Mouse (Mus musculus): ENCODE results near the gene Foxl1.

Foxl1 gene

DNA sequence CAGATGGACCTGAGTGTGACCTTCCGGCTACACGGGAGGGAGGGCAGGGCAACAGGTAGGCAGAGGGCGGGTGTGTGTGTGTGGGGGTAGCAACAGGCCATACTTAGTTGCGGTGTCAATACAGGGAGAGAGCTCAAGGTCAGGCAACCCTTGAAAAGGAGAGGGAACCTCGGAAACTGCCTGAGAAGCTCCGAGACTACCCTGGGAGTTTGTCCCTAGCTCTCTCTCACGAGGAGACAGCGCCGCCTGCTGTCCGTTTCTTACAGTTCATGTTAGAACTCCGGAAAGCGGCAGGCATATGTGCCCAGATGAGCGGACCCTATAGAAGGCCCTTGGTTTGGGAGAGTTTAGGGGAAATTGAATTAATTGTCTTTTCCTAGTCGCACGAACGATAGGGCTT lies 35.1 kb upstream of the Foxl1 start:
- DNase-seq (ENCODE audit: low read depth, low spot score), result peak; percentile 84

DNA sequence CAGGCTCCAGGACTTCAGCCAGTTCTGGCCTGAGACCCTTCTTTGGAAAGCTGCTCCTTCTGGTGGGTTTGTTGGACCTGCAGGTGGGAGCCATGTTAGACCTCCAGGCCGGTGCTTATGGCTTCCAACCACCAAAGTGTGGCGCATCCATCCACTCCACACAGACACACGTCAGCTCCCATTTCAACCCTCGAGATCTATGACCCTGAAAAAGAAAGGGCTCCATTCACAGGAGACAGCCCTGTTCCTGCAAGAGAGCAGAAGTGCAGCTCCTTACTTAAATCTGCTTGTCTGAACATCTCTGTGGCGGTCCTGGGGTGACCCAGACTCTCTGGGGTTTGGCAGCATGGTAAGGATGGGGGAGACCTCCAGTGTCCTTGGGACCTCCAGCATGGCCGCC lies 34.2 kb upstream of the Foxl1 start:
- DNase-seq (ENCODE audit: low read depth, low spot score), result no peak

DNA sequence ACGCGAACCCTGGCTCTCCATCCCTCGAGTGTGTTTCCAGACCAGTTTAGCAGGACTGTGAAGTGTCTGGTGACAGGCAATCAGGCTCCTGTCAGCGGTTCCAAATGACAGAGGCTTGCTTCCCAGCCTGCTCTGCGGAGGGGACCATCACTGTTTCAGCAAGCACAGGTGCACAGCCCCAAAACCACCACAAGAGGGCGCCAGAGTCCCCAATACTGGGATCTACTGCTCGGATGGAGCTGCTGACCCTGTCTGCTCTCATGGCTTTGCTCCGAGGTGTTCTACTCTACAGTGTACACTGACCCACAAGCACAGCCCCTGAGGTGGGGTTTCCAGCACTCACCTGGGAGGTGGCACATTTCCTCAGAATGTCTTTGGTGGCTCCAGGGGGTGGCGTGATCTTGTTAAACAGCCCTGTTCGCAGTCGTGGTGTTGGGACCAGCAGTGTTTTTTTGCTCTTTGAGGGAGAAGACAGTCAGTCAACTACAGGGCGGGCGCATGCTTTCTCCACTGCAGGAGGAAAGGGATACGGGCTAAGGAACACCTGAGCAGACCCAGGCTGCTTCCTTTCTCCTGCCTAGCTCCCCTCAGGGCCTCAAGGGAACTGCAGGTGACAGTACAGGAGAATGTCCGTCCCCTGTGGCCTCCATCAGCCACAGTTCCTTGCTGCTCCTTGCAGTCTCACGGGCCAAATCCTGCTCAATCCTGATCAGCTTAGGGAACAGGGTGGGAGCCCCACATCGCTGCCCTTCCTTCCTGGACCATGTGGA lies 23.5 kb upstream of the Foxl1 start:
- DNase-seq (ENCODE audit: low read depth, low spot score), result peak; percentile 79

DNA sequence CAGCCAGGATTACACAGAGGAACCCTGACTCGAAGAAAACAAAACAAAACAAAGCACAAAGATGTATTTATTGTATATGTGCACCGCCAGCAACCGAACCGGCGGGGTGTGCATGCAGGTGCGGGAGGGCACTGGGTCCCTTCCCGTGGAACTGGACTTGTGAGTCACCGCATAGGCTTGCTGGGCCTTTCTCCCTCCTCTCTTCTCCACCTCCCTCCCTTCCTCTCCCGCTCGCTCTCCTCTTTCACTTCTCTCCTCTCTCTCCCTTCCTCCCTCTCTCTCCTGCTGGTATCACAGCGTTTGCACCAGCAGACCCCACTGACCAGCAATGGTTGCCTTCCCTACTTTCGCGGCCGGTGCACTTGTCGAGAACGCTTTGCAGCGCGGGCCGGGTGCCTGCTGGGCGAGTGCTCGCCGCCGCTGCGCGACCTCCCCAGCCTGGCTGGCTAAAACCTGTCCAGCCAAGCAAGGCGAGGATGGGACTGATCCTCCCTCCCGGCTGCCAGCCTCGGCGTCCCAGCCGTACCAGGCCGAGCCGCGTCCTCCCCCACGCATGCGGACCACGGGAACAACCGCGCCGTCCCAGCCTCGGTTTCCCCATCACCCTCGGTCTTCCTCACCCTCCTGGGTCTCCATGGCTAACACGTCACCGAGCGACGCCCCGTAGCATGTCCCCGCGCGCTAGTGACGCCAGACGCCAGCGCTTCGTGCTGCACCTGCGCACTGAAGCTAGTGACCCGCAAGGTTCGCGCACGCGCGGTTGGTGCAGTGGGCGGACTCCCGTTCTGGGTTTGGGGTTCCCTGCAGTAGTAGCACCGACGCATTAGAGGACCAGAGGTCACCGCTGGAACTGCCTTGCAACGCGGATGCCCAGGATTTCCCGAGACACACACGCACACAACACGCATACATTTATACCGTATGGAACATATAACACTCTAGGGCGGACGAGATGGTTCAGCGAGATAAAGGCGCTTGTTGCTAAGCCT lies 19.8 kb upstream of the Foxl1 start, which contains the start of gene Mthfsd:
TSS of gene Mthfsd (minus strand) at position 725 of the 989 bp plus-strand sequence.
- DNase-seq (ENCODE audit: low read depth, low spot score), result peak; percentile 95

DNA sequence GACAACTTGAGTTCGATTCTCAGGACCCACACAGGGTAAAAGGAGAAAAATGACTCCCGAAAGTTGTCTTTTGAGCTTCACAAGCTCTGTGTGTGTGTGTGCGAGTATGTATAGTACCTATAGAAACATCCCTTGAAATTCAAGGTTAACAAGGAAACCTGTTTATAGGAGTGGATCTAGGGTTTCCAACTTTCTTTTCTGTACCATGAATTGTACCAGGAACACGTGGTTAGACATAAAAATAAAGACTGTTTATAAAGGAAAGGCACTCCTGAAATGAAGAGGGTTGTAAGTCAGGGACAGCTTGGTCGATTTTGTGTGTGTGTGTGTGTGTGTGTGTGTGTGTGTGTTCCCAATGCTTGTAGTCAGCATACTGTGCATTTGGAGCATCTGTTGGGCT lies 19.1 kb upstream of the Foxl1 start:
- DNase-seq (ENCODE audit: low read depth, low spot score), result no peak

DNA sequence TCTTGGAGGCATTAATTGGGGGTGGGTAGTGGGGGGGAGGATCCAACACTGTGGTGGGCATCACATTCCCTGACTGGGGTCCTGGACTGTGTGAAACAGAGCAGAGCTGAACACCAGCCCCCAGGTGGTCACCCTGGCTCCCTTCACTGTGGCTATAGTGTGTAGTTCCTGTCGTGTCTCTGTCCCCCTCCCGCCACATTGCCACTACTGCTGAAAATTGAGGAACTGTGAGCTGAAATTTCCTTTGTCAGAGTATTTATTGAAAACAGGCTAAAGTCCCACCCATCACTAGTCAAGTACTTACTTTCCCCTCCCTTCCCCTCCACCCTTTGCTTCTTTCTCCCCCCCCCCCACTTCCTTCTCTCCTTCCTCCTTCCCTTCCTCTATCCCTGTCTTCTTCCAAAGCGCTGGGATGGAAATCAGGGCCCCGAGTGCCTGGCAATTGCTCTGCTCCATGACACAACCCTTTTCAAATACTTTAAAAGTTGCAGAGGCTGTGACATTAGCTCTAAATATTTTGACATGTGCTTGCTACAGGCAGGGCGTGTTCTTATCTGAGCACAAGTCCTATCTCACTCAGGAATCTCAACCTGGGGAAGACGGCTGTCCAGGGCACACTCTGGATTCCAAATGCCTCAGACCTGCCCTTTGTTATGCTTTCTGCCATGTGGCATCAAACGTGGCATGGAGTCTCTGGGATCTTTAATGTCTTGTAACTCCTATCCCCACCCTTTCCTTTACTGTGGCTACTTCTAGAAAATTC lies 16.4 kb upstream of the Foxl1 start:
- no peak for DNase-seq (ENCODE audit: low read depth, low spot score)

DNA sequence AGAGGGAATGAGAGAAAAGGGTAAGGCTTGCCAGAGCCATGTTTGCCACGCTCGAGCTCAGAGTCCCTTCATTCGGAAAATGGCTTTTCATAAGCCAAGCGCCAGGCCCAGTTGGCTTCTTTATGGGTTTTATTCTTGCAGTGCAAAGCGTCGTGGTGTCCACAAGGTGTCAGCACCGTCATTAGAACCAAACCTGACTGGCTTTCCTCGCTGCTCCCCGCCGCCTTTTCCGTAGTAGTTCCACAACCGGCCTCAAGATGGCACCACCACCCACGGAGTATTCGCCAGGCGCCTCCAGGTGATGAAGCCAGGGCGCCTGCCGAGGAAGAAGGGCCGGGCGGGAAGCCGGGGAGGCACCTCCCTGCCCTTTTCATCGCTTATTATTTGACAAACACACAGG lies 14.5 kb upstream of the Foxl1 start:
- DNase-seq (ENCODE audit: low read depth, low spot score), result peak; percentile 93

DNA sequence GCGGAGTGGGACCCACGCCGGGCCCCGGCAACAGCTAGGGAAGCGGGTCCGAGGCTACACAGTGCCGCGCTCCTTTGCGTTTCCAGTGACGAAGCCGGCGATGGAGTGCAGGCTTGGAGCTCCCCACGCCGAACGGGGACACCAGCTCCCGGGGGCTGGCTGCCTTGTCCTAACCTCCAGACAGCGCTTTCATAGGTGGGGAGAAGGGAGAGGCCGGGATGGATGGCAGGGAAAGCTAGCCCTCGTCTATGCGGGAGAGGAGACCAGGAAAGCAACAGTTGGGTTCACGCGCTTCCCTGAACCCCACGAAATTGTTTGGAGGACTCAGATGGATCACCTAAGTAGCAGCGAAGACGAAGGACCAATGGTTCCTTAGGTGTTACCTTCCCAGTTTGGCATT lies 12.6 kb upstream of the Foxl1 start:
- DNase-seq (ENCODE audit: low read depth, low spot score), result no peak

DNA sequence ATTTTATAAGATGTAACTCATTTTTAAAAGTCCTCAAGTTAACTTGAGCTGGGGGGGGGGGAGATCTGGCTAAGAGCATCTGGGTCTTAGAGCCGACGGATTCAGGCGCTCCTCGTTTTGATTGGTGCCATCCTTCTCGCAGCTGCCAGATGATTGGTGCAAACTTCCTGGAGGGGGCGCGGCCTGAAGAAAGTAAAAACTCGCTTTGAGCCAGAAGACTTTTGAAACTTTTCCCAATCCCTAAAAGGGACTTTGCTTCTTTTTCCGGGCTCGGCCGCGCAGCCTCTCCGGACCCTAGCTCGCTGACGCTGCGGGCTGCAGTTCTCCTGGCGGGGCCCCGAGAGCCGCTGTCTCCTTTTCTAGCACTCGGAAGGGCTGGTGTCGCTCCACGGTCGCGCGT lies 11.8 kb upstream of the Foxl1 start, which contains the start of gene Foxc2:
TSS of gene Foxc2 (plus strand) at position 224 of the 400 bp plus-strand sequence.
- DNase-seq (ENCODE audit: low read depth, low spot score), result peak; percentile 97

DNA sequence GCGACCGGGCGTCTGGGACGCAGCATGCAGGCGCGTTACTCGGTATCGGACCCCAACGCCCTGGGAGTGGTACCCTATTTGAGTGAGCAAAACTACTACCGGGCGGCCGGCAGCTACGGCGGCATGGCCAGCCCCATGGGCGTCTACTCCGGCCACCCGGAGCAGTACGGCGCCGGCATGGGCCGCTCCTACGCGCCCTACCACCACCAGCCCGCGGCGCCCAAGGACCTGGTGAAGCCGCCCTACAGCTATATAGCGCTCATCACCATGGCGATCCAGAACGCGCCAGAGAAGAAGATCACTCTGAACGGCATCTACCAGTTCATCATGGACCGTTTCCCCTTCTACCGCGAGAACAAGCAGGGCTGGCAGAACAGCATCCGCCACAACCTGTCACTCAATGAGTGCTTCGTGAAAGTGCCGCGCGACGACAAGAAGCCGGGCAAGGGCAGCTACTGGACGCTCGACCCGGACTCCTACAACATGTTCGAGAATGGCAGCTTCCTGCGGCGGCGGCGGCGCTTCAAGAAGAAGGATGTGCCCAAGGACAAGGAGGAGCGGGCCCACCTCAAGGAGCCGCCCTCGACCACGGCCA lies 11.1 kb upstream of the Foxl1 start:
- peak; percentile 76 for DNase-seq (ENCODE audit: low read depth, low spot score)

DNA sequence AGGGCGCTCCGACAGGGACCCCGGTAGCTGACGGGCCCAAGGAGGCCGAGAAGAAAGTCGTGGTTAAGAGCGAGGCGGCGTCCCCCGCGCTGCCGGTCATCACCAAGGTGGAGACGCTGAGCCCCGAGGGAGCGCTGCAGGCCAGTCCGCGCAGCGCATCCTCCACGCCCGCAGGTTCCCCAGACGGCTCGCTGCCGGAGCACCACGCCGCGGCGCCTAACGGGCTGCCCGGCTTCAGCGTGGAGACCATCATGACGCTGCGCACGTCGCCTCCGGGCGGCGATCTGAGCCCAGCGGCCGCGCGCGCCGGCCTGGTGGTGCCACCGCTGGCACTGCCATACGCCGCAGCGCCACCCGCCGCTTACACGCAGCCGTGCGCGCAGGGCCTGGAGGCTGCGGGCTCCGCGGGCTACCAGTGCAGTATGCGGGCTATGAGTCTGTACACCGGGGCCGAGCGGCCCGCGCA lies 10.5 kb upstream of the Foxl1 start:
- DNase-seq (ENCODE audit: low read depth, low spot score), result no peak

DNA sequence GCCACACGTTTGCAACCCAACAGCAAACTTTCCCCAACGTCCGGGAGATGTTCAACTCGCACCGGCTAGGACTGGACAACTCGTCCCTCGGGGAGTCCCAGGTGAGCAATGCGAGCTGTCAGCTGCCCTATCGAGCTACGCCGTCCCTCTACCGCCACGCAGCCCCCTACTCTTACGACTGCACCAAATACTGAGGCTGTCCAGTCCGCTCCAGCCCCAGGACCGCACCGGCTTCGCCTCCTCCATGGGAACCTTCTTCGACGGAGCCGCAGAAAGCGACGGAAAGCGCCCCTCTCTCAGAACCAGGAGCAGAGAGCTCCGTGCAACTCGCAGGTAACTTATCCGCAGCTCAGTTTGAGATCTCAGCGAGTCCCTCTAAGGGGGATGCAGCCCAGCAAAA lies 9.8 kb upstream of the Foxl1 start:
- no peak for DNase-seq (ENCODE audit: low read depth, low spot score)

DNA sequence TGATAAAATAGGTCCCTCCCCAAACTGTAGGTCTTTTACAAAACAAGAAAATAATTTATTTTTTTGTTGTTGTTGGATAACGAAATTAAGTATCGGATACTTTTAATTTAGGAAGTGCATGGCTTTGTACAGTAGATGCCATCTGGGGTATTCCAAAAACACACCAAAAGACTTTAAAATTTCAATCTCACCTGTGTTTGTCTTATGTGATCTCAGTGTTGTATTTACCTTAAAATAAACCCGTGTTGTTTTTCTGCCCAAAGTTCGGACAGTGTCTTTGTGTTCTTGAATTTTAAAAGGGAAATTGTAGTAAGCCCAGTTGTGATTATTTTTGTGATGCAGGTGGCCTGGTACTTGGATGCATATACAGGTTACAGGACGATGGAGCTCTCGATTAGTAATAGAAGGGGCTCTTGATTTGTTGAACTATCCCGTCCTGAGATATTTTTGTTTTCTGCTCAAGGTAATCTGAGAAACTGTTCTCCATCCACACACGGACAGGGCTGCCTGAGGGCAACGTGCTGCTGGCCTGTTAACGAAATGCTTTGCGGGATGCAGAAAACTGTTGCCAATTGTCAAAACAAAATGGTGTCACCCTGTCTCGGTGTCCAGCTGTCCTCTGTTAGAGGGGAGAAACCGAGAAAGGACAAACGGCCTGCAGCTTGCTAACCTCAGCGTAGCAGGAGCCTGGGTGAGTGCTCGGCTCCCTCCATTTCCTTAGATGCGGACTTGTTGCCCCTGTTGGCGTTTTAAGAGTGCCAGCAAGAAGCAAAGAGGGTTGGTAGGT lies 8.9 kb upstream of the Foxl1 start:
- no peak for DNase-seq (ENCODE audit: low read depth, low spot score)

DNA sequence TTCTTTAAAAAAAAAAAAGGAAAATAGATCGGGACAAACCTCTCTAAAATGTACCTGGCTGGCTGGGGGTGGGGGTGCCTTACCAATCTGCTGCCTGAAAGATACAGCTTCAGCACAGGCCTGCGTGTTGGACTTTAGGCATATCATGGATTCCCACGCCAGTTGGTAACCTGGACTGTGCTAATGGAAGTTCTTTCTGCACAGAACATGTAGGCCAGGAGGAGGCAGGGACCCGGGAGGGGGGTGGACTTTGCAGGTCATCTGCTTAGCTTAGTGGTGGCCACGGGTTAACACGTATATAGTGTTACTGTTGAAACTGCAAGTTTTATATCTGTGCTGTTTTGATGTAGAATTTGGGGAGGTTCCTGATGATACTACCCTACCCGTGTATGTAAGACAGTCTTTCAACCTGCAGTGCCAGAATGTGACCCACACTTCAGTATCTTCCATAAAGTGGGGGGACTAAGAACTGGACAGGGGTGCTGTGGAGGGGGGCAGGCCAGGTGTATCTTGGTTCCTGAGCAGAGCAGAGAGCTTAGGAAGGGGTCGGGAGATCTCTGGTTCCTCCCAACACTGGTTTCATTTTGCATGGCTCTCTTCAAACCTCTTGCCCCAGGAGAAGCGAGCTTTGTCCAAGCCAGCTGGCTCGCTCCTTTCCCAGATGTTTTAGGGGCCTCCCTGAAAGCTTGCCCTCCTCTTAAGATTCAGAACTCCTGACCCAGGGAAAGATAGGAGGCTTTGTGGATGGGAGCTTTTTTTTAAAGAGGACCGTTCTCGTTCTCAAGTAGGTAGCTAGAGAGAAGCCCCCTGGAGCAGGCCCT lies 7.9 kb upstream of the Foxl1 start:
- DNase-seq (ENCODE audit: low read depth, low spot score), result no peak

DNA sequence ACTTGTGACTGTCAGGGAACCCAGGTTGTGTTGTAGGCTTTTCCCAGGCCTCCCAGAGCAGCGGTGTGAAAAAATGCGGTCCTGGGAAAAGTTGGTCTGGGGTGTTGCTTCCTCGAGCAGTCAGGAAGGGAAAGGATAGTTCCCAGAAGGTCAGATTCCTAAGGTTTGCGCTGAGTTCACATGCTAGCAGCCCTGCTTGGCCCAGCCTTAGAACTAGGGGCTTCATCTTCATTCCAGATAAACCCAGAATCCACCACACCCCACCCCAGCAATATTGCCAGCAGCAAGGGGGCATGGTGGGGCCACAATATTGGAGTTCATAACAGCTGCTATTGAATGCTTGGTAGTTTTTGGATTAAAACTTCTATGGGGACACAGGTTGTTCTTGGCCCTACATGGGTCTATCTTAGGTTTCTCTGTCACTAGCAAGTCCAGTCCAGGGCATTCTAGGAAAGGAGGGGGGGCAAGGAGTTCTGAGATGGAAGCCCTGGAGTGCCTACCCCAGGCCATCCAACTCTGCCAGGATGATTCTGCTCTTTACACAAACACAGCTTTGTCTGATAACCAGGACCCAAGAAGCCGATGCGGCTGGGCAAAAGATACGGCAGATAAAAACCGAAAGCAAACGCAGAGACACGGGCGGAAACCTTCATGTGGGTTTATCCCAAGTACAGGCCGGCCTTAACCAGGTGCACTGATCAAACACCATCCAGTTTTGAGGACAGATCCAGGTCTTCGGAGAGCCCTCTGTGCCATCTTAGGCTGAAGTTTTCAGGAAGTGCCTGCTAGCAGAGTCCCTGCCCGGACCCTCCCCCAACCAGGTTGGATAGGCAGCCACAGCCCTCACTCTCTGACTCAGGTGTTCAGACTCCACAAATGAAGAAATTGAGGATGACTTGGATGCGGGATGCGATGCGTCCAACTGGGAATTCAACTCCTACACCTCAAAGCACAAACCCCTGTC lies 7.0 kb upstream of the Foxl1 start:
- DNase-seq (ENCODE audit: low read depth, low spot score), result no peak

DNA sequence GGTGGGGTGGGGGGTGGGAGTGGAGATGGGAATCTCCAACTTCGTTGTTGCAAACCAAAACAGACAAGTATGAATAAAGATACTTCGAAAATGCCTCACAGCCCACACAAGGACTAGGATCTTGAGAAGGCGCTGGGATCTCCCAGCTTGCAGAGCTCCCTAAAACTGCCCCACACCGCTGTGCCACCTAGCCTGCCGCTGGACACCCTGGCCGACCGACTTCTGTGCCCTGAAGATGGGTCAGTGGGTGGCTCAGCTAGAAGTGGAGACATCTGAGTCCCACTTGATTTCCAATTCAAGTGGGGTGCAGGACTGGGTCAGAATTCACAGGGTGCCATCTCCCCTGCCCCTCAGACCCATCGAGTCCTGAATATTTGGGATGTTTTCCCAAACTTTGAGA lies 6.0 kb upstream of the Foxl1 start:
- DNase-seq (ENCODE audit: low read depth, low spot score), result no peak

DNA sequence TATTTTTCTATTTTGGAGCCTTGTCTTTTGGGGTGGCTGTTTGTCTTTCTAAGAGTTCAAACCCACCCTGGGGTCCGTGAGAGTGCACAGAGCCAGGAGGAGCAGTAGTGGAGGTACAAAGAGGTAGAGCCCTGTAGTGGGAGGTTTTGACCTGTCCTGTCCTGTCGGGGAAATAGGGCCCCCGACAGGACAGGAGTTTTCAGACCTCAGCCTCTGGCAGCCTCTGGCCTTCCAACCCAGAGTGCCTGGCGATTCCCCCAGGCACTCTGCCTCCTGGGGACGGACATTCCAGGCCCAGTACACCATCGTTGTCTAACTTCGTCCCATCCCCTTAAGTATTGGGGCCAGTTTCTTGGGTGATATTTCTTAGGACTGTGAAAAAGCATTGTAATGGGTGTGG lies 5.4 kb upstream of the Foxl1 start:
- DNase-seq (ENCODE audit: low read depth, low spot score), result no peak

DNA sequence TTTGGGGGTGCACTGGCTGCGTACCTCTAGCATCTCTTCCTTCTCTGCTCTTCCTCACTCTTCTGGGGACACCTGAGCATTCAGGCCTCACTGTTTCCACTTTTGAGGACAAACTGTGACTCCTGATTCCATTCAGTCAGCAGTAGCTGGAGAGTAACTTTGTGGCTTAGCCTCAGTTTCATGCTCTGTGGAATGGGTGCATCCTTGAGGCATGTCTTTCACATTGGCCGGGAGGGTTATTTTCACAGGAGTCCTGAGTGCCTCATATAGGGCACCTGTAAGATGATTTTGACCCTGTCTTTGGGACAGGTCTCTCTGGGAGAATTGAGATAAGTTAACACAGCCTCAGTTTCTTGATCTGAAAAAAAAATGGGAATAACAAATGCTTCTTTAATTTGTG lies 4.6 kb upstream of the Foxl1 start:
- no peak for DNase-seq (ENCODE audit: low read depth, low spot score)
